Mouse (Mus musculus) gastrocnemius, postnatal 4 days (tissue): ENCODE data around the gene Gcnt7. TPM values are rescaled to one million over a fixed set of nuclear protein-coding genes. Genes with fewer than 3 reads are reported as not detected.
A peak's percentile ranks its signal among the peaks of the same experiment; 100 is the strongest.

ENCODE experiments used
- DNase-seq, 2 experiments: peaks; one replicate each; pipeline ENCODE4 v3.0.0; 2021 to 2022; ENCODE audit warnings: low spot score in 2 of 2, mixed read lengths in 2 of 2
- total RNA-seq, 2 experiments: library from RNA; stranded (reverse); gene quantifications; 2 replicates each; pipeline ENCODE4 v1.2.3; 2021

The Gcnt7 gene
- total RNA-seq, 2 experiments from 2014 or later, result not detected

- no peak for DNase-seq
Observed at GRCm38 (mm10) chr2:172462813-172463212, 4.4 kb upstream of the Gcnt7 start.

DNA sequence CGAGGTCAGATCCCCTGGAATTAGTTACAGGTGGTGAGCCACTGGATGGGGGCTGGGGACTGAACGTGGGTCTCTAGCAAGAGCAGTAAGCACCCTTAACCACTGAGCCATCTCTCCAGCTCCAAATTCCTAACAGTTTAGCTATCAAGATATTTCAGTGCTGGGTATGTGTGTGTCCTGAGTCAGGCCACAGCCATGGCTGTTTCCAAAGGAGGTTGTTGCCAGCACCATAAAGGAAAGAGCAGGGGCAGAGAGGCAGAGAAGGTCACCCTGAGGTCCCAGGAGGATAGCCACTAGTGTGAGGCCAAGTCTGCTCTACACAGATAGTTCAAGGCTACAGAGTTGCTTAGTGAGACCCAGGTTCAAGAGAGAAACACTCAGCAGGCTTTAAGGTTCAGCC is 2.3 kb upstream of the Gcnt7 start:
- DNase-seq, result no peak

DNA sequence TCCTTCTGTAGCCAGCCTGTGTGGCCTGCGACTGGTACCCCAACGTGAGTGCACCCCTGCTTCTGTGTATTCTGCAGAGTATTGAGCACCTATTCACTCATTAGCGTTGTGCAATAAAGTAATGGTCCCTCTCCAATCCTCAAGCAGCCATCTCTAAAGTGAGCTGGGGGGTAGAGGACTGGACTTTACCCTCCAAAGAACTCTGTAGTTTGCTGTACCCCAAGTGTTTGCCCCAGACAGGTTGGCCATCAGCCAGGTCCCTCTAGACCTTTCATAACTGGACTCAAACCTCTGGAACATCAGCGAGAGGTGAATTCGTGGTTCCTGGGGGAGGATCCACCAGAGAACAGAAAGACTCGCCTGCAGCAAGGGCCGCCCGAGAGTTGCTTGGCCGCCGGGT is 5.9 kb downstream of the Gcnt7 start:
- no peak for DNase-seq

DNA sequence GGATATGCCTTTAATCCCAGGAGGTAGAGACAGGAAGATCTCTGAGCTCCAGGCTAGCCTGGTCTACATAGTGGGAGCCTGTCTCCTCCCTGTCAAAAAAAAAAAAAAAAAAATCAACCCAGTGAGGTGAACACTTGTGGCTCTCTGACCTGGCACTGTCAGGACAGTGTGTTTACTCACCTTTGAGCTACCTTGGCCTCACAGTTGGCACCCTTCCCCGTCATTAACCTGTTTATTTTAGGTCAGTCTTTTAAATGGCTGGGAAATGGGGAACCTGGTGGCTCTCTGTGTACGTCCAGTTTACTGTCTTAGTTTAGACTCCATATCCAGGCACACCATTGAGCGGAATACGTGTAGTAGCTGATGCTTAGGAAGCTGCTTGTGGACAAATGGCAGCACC is 6.4 kb downstream of the Gcnt7 start:
- DNase-seq, result no peak

DNA sequence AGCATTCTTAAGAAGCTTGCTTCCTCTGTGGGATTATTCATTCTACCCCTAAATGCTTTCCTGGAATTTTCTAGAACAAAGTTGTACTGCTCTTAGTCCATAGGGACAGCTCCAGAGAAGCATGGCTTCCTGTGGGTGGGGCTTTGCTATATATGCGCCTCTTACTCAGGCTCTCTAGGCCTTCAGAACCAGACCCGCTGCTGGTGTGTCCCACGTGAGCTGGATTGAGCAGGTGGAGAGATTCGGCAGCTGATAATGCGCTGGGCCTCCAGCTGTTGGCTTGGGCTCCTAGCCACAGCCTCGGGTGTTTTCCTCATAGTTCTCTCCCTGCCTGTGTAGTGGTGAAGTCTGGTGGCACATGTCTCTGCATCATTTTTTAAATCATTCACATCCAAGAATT is 7.8 kb downstream of the Gcnt7 start:
- DNase-seq, result no peak

DNA sequence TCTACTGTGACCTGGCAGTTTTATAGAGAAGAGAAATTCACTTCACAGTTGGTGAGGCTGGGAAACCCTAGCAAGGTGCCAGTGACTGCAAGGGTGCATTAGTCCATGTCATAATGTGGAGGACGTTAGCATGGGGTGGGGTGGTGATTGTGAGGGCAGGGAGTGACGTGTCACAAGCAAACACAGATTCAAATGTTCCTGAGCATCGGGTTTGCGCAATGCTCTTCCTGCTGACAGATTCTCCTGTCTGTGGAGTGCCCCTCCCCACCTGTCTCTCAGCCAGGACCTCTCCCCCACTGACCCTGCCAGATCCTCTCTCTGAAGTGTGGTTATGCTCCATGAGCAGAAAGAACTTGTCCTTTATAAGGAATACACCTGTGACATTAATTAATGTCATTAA is 10.1 kb downstream of the Gcnt7 start:
- DNase-seq, result no peak

GRCm38 (mm10) chr2:172447317-172447716 is 11.1 kb downstream of the Gcnt7 start:
- no peak for DNase-seq

- DNase-seq, result no peak
Observed at GRCm38 (mm10) chr2:172445617-172446016, 12.8 kb downstream of the Gcnt7 start.

- no peak for DNase-seq
Observed at GRCm38 (mm10) chr2:172441176-172441575, 17.2 kb downstream of the Gcnt7 start.

DNA sequence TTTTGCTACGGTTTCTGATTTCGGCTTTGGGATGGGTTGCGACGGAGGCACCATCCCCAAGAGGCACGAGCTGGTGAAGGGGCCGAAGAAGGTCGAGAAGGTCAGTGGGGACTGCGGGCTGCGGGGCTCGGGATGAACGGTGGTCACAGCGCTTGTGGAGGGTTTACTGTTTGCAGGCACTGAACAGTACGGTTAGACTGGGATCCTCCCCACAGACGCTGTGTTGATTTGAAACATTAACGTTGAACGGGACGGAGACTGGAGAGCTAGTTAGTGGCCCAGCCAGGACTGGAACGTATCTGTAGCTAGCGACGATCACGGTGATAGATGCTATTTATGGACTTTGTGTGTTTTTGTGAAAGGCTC is 17.8 kb downstream of the Gcnt7 start:
- no peak for DNase-seq

GRCm38 (mm10) chr2:172439843-172440639 is 18.4 kb downstream of the Gcnt7 start, which contains the start of gene Rtf2:
TSS of gene Rtf2 (plus strand) at chr2:172440556.
- DNase-seq, result peak; percentile 99

DNA sequence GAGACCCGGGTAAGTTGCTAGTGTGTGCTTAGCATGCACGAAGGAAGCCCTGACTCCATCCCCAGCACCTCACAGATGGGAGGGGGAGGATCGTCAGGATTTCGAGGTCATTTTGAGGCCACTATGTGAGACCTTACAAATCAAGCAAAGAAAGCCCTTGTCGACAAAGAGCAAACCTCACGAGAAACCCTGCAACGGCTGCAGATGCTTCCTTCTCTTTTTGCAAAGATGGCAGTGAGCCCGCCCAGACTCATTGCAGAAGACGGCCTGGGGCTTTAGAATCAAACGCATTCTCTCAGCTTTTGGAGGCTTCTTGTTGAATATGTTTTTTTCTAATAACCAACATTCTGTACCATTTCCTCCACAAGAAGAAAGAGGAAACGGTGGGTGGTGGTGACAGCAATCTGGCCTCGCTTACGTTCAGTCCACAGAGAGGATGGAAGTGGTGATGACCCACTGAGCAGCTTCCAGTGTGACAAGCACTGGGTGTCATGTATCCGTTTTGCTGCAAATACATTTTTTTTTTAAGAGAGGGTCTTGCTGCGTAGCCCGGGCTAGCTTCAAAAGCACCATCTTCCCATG is 20.9 kb downstream of the Gcnt7 start:
- no peak for DNase-seq

GRCm38 (mm10) chr2:172433746-172434145 is 24.6 kb downstream of the Gcnt7 start:
- DNase-seq, result no peak

- DNase-seq, result no peak
Observed at GRCm38 (mm10) chr2:172430609-172431008, 27.8 kb downstream of the Gcnt7 start.

DNA sequence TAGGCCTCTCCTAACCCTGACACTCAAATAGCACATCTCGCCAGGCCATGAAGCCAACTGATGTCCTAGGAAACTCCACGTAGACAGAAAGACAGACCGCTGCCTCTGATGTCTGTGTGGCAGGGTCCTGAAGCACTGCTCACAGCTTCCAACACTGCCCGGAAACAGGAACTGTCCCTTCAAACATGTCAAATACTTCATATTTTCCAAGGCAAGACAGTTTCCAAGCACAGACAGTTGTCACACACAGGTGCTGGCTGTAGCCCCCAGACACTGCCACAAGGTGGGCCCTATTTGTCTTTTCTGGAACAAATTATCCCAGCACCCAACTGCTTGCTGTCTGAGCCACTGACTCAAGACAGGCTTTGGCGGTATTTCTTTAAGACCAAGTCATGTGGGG is 40.2 kb downstream of the Gcnt7 start:
- no peak for DNase-seq

DNA sequence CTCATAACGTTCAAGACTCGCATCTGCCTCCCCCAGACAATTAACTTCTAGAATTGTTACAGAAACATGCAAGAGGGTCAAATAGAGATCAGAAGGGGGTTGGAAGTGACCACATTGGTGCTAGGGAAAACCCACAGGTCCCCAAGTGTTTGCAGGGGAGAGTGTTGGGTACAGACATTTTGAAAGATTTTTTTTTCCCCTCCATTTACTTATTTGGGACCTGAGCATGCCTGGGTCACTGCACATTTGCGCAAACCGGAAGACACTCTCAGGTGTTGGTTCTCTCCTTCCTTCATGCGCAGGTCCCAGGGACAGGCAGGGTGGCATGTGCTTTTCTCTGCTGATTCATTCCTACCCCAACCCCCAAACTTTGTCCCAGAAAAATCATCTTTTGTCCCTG is 41.5 kb downstream of the Gcnt7 start:
- no peak for DNase-seq

- DNase-seq, result no peak
Observed at GRCm38 (mm10) chr2:172416218-172416617, 42.2 kb downstream of the Gcnt7 start.

DNA sequence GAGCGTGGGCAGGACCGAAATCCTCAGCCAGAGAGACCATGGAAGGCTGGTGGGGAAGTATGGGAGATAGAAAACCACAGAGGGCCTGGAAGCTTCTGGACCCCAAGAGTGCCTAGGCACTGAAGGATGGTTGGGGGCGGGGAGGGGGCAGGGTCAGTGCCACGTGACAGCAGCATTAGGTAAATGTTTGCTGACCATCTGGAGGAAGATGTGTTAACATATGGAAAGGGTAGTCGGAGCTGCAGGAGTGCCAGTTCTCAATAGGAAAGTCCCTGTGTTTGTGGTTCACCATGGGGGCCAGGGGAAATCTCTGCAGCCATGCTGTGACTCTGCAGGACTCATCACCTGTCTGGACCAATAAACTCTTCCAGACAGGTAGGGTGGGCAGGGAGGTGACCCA is 44.5 kb downstream of the Gcnt7 start:
- DNase-seq, result no peak

DNA sequence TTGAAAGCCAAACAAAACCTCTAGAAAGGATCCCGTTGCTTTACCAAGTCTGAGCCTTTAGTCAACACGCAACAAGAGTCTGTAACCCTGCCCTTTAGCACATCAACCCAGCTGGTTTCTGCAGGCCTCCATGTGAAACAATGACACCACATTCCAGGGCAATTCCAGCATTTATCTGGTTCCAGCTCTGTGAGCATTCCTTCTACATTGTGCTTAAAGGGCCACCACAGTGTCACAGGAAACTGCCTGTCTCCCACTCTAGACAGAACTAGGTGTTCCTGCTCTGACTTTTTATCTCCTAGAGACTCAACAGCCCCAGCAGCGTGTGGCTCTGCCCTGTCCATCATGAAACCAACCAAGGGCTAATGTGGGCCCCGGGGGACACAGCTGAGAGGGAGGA is 45.1 kb downstream of the Gcnt7 start:
- DNase-seq, result no peak

GRCm38 (mm10) chr2:172412454-172412853 is 45.9 kb downstream of the Gcnt7 start:
- DNase-seq, result peak in 1 of 2 experiments; percentile 39

DNA sequence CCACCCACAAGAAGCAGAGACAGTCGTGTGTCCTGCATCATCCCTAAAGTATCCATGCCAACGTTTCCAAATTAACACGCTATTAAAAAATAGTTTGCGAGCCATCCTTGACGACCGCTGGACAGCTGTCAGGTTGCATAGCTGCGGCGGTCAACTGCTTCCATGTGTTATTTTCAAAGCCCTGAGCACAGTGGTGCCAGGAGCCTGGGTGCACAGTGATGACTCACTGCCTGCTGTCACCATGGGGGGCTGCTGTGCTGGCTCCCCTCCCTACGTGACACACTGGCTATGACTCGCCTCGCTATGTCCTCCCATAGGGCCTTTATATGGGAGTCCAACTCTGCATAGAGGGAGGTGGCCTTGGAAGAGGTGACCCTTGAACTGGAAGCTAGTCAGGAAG is 47.3 kb downstream of the Gcnt7 start:
- DNase-seq, result peak in 1 of 2 experiments; percentile 26

DNA sequence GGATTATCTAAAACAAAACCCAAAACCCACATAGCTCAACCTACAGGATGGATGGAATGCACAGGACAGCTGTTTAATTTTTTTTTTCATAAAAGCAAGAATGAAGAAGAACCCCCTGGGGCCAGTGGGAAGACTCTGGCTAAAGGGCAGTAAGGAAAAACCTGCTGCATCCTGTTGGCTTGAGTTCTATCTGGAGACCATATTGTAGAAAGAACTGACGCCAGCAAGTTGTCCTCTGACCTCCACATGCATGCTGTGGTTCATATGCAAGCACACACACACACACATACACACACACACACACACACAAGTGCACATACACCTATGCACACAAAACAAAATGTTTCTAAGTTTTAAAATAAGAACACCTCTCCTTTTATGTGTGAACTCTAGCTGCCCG is 47.7 kb downstream of the Gcnt7 start:
- DNase-seq, result no peak

DNA sequence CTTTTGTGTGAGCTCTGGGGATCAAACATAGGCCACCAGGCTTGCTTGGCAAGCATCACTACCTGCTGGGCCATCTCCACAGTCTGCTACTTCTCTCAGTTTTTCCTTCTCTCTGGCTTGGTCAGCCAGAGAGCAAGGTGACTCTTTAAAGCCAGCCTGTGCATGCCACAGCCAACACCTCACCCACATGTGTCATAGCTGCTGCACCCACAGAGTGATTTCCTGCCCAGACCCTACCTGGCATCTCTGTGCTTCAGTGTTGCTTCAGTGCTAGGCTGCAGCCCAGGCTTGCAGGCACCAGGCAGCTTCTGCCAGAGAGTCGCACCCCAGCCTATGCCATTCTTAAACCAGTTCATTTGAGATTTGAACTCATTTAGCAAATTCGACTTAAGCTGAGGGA is 50.9 kb downstream of the Gcnt7 start:
- DNase-seq, result no peak
